Mouse (Mus musculus): ENCODE results near the gene Tmem52. TPM values are rescaled to one million over a fixed set of nuclear protein-coding genes. Genes with fewer than 3 reads are reported as not detected.

The Tmem52 gene
- polyA plus RNA-seq, 1 experiment from 2014 or later, result not detected

DNA sequence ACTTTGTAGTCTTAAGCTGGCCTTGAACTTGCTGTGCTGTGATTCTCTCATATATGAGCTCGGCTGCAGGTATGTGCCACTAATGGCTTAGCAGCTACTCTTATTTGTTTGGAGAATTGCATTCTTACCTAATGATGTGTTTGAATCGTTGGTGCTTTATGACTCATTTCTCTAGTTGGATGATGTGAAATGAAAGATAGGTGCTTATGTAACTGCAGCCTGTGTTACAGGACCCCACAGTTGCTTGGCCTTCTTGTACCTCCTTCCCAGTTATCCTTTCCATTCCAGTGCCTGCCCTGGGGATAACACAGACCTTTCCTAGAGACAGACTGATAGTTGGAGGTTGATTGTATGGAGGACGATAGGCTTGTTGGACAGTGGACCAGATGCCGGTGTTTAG lies 39.7 kb downstream of the Tmem52 start:
- Histone ChIP-seq H3K4me1 (replicated peaks; ENCODE audit: control insufficient read depth, insufficient read depth, low read length) (no peaks in the 10 kb centered on the region), H3K27me3 (ENCODE audit: control insufficient read depth, insufficient read depth, low read length) (no peaks in the 10 kb centered on the region), H3K4me2 (ENCODE audit: low read depth, low read length, severe bottlenecking) (no peak overlapping the region), H3K4me3 (ENCODE audit: low read depth, low read length) (no peak overlapping the region), H3K27ac (ENCODE audit: low read depth, low read length) (no peak overlapping the region), H3K9ac (ENCODE audit: low read length) (no peak overlapping the region), H3K36me3 (ENCODE audit: control insufficient read depth, insufficient read depth, low read length) (no peaks in the 10 kb centered on the region), H3K9me3 (ENCODE audit: control insufficient read depth, low read length) (no peaks in the 10 kb centered on the region)
- WGBS, result 93% methylated on average over 4 of the region's 4 CpGs
- DNase-seq (ENCODE audit: low spot score) (no peak), ATAC-seq (replicated peaks; ENCODE audit: low FRiP score) (no peak)

DNA sequence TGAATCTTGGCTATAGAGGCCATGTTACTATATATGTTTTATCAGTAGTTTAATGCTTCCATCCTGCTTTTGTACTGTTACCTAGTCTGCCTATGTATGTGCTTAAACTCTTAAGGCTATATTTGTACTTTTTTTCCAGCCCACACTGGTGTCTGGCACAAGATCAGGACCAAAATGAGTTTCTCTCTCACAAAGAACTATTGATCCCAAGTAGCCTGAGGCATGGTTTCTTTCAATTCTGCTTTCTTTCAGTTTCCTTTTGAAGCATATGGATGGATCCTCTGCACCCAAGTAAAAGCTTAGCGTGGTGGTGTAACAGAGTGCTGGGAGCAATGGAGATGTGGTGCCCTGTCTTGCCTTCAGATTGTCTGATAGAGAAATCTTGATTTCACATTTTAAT lies 42.1 kb downstream of the Tmem52 start:
- Histone ChIP-seq H3K4me1 (replicated peaks; ENCODE audit: control insufficient read depth, insufficient read depth, low read length) (no peaks in the 10 kb centered on the region), H3K4me2 (ENCODE audit: low read depth, low read length, severe bottlenecking) (no peak overlapping the region), H3K27ac (ENCODE audit: low read depth, low read length) (no peak overlapping the region), H3K4me3 (ENCODE audit: low read depth, low read length) (no peak overlapping the region), H3K36me3 (ENCODE audit: control insufficient read depth, insufficient read depth, low read length) (no peaks in the 10 kb centered on the region), H3K27me3 (ENCODE audit: control insufficient read depth, insufficient read depth, low read length) (no peaks in the 10 kb centered on the region), H3K9me3 (ENCODE audit: control insufficient read depth, low read length) (no peaks in the 10 kb centered on the region), H3K9ac (ENCODE audit: low read length) (no peak overlapping the region)
- DNase-seq (ENCODE audit: low spot score) (no peak), ATAC-seq (replicated peaks; ENCODE audit: low FRiP score) (no peak)
- 76% methylated on average over 1 of the region's 1 CpGs for WGBS

DNA sequence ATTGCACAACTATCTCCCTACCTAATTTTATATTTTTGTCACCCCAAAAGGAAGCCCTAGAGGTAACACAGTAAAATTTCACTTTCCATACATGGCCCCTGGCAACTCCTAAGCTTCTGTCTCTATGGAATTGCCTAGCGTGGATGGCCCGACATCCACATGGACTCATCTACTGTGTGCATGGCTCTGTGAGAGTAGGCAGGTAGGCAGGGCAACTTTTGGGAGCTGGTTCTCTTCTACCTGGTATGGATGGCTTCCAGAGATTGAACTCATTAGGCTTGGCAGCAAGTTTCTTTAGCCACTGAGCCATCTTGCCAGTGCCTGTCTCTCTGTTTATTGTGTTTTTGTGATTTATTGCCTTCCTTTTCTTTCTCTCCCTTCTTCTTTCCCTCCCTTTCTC lies 45.9 kb downstream of the Tmem52 start:
- H3K4me1 ChIP-seq (replicated peaks; ENCODE audit: control insufficient read depth, insufficient read depth, low read length), result no peaks in the 10 kb centered on the region
- no peak overlapping the region for H3K9ac ChIP-seq (ENCODE audit: low read length)
- no peaks in the 10 kb centered on the region for H3K27me3 ChIP-seq (ENCODE audit: control insufficient read depth, insufficient read depth, low read length)
- 97% methylated on average over 2 of the region's 2 CpGs for WGBS
- DNase-seq (ENCODE audit: low spot score) (no peak), ATAC-seq (replicated peaks; ENCODE audit: low FRiP score) (no peak)
- H3K27ac ChIP-seq (ENCODE audit: low read depth, low read length), result no peak overlapping the region
- no peaks in the 10 kb centered on the region for H3K9me3 ChIP-seq (ENCODE audit: control insufficient read depth, low read length)
- no peaks in the 10 kb centered on the region for H3K36me3 ChIP-seq (ENCODE audit: control insufficient read depth, insufficient read depth, low read length)
- H3K4me3 ChIP-seq (ENCODE audit: low read depth, low read length), result no peak overlapping the region
- H3K4me2 ChIP-seq (ENCODE audit: low read depth, low read length, severe bottlenecking), result no peak overlapping the region

DNA sequence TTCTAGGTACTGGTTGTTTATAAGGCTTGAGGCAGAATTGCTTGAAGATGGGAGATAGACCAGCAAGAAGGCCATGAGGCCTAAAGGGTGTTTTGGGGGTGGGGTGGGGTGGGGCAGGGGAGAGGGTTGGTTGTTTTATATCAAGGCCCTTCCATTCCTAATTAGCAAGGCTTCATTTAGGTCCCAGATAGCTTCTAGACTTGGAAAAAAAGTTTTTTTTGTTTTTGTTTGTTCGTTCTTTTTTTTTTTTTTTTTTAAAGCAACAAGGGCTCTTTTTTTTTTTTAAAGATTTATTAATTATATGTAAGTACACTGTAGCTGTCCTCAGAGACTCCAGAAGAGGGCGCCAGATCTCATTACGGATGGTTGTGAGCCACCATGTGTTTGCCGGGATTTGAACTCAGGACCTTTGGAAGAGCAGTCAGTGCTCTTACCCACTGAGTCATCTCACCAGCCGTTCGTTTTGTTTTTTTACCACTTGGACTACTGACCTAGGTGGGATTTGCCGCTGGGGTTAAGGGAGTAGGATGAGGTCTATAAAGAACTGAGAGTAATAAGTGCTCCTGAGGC lies 49.1 kb downstream of the Tmem52 start:
- Histone ChIP-seq H3K4me1 (replicated peaks; ENCODE audit: control insufficient read depth, insufficient read depth, low read length) (no peaks in the 10 kb centered on the region), H3K27me3 (ENCODE audit: control insufficient read depth, insufficient read depth, low read length) (no peaks in the 10 kb centered on the region), H3K27ac (ENCODE audit: low read depth, low read length) (no peak overlapping the region), H3K9ac (ENCODE audit: low read length) (no peak overlapping the region), H3K4me2 (ENCODE audit: low read depth, low read length, severe bottlenecking) (no peak overlapping the region), H3K4me3 (ENCODE audit: low read depth, low read length) (no peak overlapping the region), H3K36me3 (ENCODE audit: control insufficient read depth, insufficient read depth, low read length) (no peaks in the 10 kb centered on the region), H3K9me3 (ENCODE audit: control insufficient read depth, low read length) (no peaks in the 10 kb centered on the region)
- ATAC-seq (replicated peaks; ENCODE audit: low FRiP score), result no peak
- 86% methylated on average over 7 of the region's 7 CpGs for whole genome bisulfite sequencing
- DNase-seq (ENCODE audit: low spot score), result no peak

Other genes starting within 250 kb of the Tmem52 start
- gene Ski, start 246.5 kb upstream of the Tmem52 start, polyA plus RNA-seq (2014; fragmentation: Nextera tagmentation; extraction: Ambion mirVana), result 14.1 and 14.7 TPM in 2 replicates
- gene Faap20, start 219.3 kb upstream of the Tmem52 start, polyA plus RNA-seq (2014; fragmentation: Nextera tagmentation; extraction: Ambion mirVana), result 105 and 107 TPM in 2 replicates
- gene Prkcz, start 107.8 kb upstream of the Tmem52 start, polyA plus RNA-seq (2014; fragmentation: Nextera tagmentation; extraction: Ambion mirVana), result 16.5 and 20.8 TPM in 2 replicates
- not detected in 2 replicates for gene Gabrd, start 71.0 kb upstream of the Tmem52 start, polyA plus RNA-seq (2014; fragmentation: Nextera tagmentation; extraction: Ambion mirVana)
- gene Cfap74, start 59.9 kb upstream of the Tmem52 start, polyA plus RNA-seq (2014; fragmentation: Nextera tagmentation; extraction: Ambion mirVana), result 8.7 and 9.1 TPM in 2 replicates
- 745 and 764 TPM in 2 replicates for gene Gnb1, start 22.2 kb downstream of the Tmem52 start, polyA plus RNA-seq (2014; fragmentation: Nextera tagmentation; extraction: Ambion mirVana)
- gene Nadk, start 93.3 kb downstream of the Tmem52 start, polyA plus RNA-seq (2014; fragmentation: Nextera tagmentation; extraction: Ambion mirVana), result 110 and 116 TPM in 2 replicates
- 16.0 and 16.5 TPM in 2 replicates for gene Slc35e2, start 132.3 kb downstream of the Tmem52 start, polyA plus RNA-seq (2014; fragmentation: Nextera tagmentation; extraction: Ambion mirVana)
- 83.8 and 84.0 TPM in 2 replicates for gene Cdk11b, start 155.7 kb downstream of the Tmem52 start, polyA plus RNA-seq (2014; fragmentation: Nextera tagmentation; extraction: Ambion mirVana)
- not detected in 2 replicates for gene Gm10563, start 176.3 kb downstream of the Tmem52 start, polyA plus RNA-seq (2014; fragmentation: Nextera tagmentation; extraction: Ambion mirVana)
- 2.5 and 2.7 TPM in 2 replicates for gene Mmp23, start 184.3 kb downstream of the Tmem52 start, polyA plus RNA-seq (2014; fragmentation: Nextera tagmentation; extraction: Ambion mirVana)
- 21.2 and 22.3 TPM in 2 replicates for gene Mib2, start 200.1 kb downstream of the Tmem52 start, polyA plus RNA-seq (2014; fragmentation: Nextera tagmentation; extraction: Ambion mirVana)
- gene Fndc10, start 225.2 kb downstream of the Tmem52 start, polyA plus RNA-seq (2014; fragmentation: Nextera tagmentation; extraction: Ambion mirVana), result 2.3 and 2.9 TPM in 2 replicates
- 138 and 144 TPM in 2 replicates for gene Ssu72, start 235.7 kb downstream of the Tmem52 start, polyA plus RNA-seq (2014; fragmentation: Nextera tagmentation; extraction: Ambion mirVana)

Measured in forebrain, embryonic 11.5 days (tissue).